Mouse (Mus musculus): ENCODE results near the gene Mad2l2.
"Not testable (repeated sequence)": the region's sequence is repeated elsewhere in the genome, so short reads cannot be mapped to it uniquely, and the experiment has no call there.

Gene Mad2l2

GRCm38 (mm10) chr4:148176603-148177002 lies 46.4 kb downstream of the Mad2l2 start:
- not testable (repeated sequence) for DNase-seq

DNA sequence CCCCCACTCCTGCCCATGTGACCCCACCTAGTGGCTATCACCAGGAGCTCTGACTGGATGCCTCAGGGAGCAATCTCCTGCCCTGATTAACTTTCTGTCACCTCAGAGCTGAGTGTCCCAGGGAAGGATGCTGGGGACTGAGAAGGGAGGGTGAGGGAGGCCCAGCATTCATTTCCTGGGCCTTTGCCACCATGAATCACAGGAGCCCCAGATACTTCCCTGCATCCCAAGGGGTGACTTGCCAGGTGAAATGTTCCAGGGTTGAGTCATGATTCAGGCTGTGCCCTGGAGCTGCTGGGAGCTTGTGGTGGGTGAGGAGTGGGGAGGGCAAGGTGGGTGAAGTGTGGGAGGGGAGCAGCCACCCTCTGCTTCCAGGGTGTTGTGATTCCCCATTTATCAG lies 47.5 kb downstream of the Mad2l2 start:
- DNase-seq = no peak

GRCm38 (mm10) chr4:148181483-148181882 lies 51.3 kb downstream of the Mad2l2 start:
- no peak for DNase-seq

DNA sequence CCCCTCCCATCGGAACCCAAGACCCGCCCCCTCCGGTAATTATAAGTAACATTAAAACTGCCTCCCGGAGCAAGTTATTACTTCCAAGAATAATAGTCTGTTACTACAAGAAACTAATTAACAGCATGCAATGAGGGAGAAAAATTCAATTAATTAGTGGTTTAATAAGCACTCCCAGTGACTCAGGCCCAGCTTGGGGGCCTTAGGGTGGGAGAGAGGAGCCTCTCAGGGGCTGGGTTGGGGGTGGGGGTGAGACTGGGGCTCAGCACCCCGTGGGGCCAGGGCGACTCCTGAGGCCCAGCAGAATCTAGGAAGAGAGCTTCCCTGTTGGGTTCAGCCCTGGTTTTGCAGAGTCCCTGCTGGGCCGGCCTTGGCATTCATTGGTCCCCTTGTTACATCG lies 52.2 kb downstream of the Mad2l2 start:
- no peak for DNase-seq

DNA sequence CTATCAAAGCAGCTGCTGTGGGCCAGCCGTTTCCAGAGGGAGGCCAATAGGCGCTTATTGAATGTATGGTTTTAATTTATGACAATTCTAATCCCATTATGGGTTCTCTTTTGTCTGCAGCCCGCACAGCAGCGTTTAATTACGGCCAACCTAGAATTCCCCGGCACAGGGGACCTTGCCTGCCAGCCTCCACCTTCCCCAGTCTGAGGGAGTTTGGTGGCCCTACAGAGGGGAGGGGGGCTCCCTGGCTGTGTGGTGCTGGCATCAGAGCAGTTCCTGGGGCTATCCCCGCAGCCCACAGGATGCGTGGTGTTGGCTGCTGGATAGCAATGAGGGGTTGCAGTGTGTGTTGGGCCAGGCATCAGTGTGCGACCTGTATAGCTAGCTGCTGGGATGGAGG lies 54.4 kb downstream of the Mad2l2 start:
- no peak for DNase-seq

DNA sequence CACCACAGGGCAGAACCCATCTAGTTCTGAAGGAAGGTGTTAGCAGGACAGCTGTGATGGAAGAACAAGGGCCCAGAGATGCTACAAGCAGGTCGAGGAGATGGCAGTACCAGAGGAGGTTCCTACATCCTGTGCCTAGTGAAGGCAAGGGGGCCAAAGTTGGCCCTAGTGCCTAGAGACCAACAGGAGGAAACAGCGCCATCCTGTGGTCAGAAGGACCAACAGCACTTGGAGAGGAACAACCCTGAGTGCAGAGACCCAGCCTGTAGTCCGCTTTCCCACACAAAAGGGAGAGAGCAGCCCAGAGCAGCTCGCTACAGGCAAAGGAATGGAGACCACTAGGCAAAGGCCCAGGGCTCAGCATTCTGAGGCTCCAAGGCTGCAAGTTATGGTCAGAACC lies 55.6 kb downstream of the Mad2l2 start:
- no peak for DNase-seq

DNA sequence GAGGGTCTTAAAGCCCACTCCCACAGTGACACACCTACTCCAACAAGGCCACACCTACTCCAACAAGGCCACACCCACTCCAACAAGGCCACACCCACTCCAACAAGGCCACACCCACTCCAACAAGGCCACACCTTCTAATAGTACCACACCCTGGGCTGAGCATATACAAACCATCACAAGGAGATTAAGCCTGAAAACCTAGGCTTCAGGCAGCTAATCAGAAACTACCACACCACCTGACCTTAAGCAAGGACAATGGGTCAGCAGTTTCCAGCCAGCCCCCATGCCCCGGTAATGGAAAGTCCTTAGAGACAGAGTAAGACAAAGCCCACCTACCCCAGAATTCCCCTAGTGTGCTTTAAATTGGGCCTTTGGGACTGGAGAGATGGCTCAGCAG lies 58.6 kb downstream of the Mad2l2 start:
- not testable (repeated sequence) for DNase-seq

GRCm38 (mm10) chr4:148192707-148193245 lies 62.6 kb downstream of the Mad2l2 start:
- no peak for DNase-seq

DNA sequence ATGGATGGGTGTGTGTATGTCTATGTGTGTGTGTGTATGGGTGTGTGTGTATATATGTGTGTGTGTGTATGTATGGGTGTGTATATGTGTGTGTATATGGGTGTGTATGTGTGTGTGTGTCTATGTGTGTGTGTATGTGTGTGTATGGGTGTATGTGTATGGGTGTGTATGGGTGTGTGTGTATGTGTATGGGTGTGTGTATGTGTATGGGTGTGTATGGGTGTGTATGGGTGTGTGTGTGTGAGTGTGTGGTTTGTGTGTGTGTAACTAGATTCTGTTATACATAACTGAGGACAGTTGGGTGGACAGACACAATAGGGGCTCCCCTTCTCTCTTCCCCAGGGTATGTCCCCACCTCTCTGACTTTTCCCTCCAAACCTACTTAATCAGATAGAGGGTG lies 64.2 kb downstream of the Mad2l2 start:
- no peak for DNase-seq
